20 mouse cellular contexts compared by ENCODE assay signal in genomic region chr2:104398651-104399290, GRCm38 (mm10). TPM values are rescaled to one million over a fixed set of nuclear protein-coding genes. Genes with fewer than 3 reads are reported as not detected.
A peak's percentile ranks its signal among the peaks of the same experiment; 100 is the strongest.
DNase-seq lines count a peak whose midpoint lies in the region; ATAC-seq lines count a peak whose summit lies in the region.
"Had no signal": no experiment of that assay in that cellular context is flagged by ENCODE, and none has a peak within 500 bp of the region (broad histone marks: within the 10 kb centered on the region; RNA-seq: fewer than 3 reads in every experiment).

No protein-coding gene starts in this region.

- H3K27me3 ChIP-seq in forebrain, embryonic 16.5 days (replicated peaks; ENCODE audit: control insufficient read depth, insufficient read depth, low read length): no peaks in the 10 kb centered on the region
- H3K27me3 ChIP-seq: embryonic facial prominence, embryonic 13.5 days; embryonic facial prominence, embryonic 15.5 days; forebrain, embryonic 12.5 days; forebrain, embryonic 15.5 days had no signal

- H3K9me3 ChIP-seq in forebrain, embryonic 16.5 days (ENCODE audit: control insufficient read depth, low read length): peaks cover 4% of the 10 kb centered on the region; the same call in 1 of the 2 replicates
- H3K9me3 ChIP-seq: embryonic facial prominence, embryonic 13.5 days; embryonic facial prominence, embryonic 15.5 days; forebrain, embryonic 10.5 days; forebrain, embryonic 15.5 days had no signal

- WGBS in forebrain, embryonic 16.5 days: 90% methylated on average over 6 of the region's 6 CpGs

- peak; percentile 68 for DNase-seq in adrenal gland, adult 2 months
- DNase-seq in adrenal gland, postnatal 4 days (ENCODE audit: low spot score in 2 of 2): no peak
- peak; percentile 26 for DNase-seq in adrenal gland, postnatal 10 days
- peak; percentile 43 for DNase-seq in adrenal gland, postnatal 14 days
- peak; percentile 48 for DNase-seq in brain, adult 2 months (ENCODE audit: low read depth, low spot score)
- DNase-seq: cerebellum, adult 11 months; cerebellum, adult 18-20 months; cerebellum, adult 8-10 months; cerebellum, adult 9-11 months; cerebellum, postnatal 36 days; embryo, embryonic 11 days had no signal

- H3K4me1 ChIP-seq in forebrain, embryonic 16.5 days (replicated peaks; ENCODE audit: control insufficient read depth, insufficient read depth, low read length): no peaks in the 10 kb centered on the region
- H3K4me1 ChIP-seq: embryonic facial prominence, embryonic 13.5 days; embryonic facial prominence, embryonic 15.5 days had no signal

- no peaks in the 10 kb centered on the region for H3K36me3 ChIP-seq in forebrain, embryonic 16.5 days (ENCODE audit: control insufficient read depth, insufficient read depth)
- H3K36me3 ChIP-seq: embryonic facial prominence, embryonic 13.5 days; embryonic facial prominence, embryonic 15.5 days; forebrain, embryonic 10.5 days; forebrain, embryonic 12.5 days; forebrain, embryonic 15.5 days had no signal

- no peak overlapping the region for H3K4me2 ChIP-seq in forebrain, embryonic 16.5 days (ENCODE audit: low read length)
- H3K4me2 ChIP-seq: embryonic facial prominence, embryonic 13.5 days; embryonic facial prominence, embryonic 15.5 days; forebrain, embryonic 12.5 days; forebrain, embryonic 15.5 days had no signal

- no peak for ATAC-seq in frontal cortex, adult (ENCODE audit: low TSS enrichment)
- ATAC-seq in forebrain, embryonic 16.5 days: no peak
- ATAC-seq: forebrain, embryonic 15.5 days had no signal

- H3K4me3 ChIP-seq in forebrain, embryonic 16.5 days (replicated peaks; ENCODE audit: low read length): no peak overlapping the region
- H3K4me3 ChIP-seq: embryonic facial prominence, embryonic 13.5 days; embryonic facial prominence, embryonic 15.5 days; erythroblast, embryonic 14.5 days; forebrain, embryonic 10.5 days; forebrain, embryonic 12.5 days; forebrain, embryonic 15.5 days had no signal

- no peak overlapping the region for H3K9ac ChIP-seq in forebrain, embryonic 16.5 days (replicated peaks; ENCODE audit: low read depth, low read length)
- H3K9ac ChIP-seq: embryonic facial prominence, embryonic 13.5 days; embryonic facial prominence, embryonic 15.5 days; forebrain, embryonic 12.5 days; forebrain, embryonic 15.5 days had no signal

- no peak overlapping the region for H3K27ac ChIP-seq in forebrain, embryonic 16.5 days (ENCODE audit: low read length)
- H3K27ac ChIP-seq: embryonic facial prominence, embryonic 13.5 days; embryonic facial prominence, embryonic 15.5 days; forebrain, embryonic 10.5 days; forebrain, embryonic 12.5 days; forebrain, embryonic 15.5 days had no signal

RNA-seq across cellular contexts. Expression of gene D430041D05Rik, which starts 12.0 kb away (rescaled TPM):
- total RNA-seq in adrenal gland, adult 2 months (2021): 10 to 100 TPM; 16.0 to 23.6 TPM
- 8.5 and 11.9 TPM in 2 replicates for polyA plus RNA-seq in adrenal gland, adult 2 months (2012; rRNA removed)
- 1 to 10 TPM; 5.2 to 5.3 TPM for total RNA-seq in adrenal gland, postnatal 4 days (2021)
- 1 to 10 TPM; 3.8 TPM for total RNA-seq in adrenal gland, postnatal 10 days (2021)
- 7.7 and 8.2 TPM in 2 replicates for total RNA-seq in adrenal gland, postnatal 14 days (2021)
- 13.7 and 14.9 TPM in 2 replicates for polyA plus RNA-seq in forebrain, embryonic 16.5 days (2015; fragmentation: Nextera tagmentation; extraction: Ambion mirVana)
- total RNA-seq: common myeloid progenitor, adult 5-6 weeks had no signal
- polyA plus RNA-seq: erythroblast, embryonic 14.5 days had no signal

Comparison
In these comparisons a context has a peak if more than half of its experiments do, and no peak if none do; other contexts are left out.
1. DNase-seq: peak in adrenal gland, adult 2 months (single experiment), adrenal gland, postnatal 10 days (single experiment), adrenal gland, postnatal 14 days (single experiment) and brain, adult 2 months (single experiment); none in adrenal gland, postnatal 4 days (0 of 2).